Mouse (Mus musculus): ENCODE results near the gene Map4.
"Not testable (repeated sequence)": the region's sequence is repeated elsewhere in the genome, so short reads cannot be mapped to it uniquely, and the experiment has no call there.

The Map4 gene

GRCm38 (mm10) chr9:110071011-110071410, 139.8 kb downstream of the Map4 start:
- DNase-seq, result no peak

GRCm38 (mm10) chr9:110071843-110072242, 140.6 kb downstream of the Map4 start:
- peak; percentile 83 for DNase-seq

DNA sequence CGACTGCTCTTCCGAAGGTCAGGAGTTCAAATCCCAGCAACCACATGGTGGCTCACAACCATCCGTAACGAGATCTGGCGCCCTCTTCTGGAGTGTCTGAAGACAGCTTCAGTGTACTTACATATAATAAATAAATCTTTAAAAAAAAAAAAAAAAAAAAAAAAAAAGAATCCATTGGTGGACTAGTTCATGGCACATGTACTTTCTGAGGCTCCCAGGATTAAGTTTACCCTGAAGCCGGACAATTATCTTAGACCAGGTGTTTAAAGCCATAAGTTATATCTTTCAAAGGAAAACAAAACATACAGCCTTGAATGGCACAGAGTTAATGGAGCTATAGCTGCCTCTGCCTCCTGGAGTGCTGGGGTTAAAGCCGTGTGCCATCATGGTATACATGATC, 145.2 kb downstream of the Map4 start:
- not testable (repeated sequence) for DNase-seq

- no peak for DNase-seq
Observed at GRCm38 (mm10) chr9:110081066-110081465, 149.8 kb downstream of the Map4 start.

GRCm38 (mm10) chr9:110084201-110084964, 153.1 kb downstream of the Map4 start:
- DNase-seq, result peak; percentile 24

DNA sequence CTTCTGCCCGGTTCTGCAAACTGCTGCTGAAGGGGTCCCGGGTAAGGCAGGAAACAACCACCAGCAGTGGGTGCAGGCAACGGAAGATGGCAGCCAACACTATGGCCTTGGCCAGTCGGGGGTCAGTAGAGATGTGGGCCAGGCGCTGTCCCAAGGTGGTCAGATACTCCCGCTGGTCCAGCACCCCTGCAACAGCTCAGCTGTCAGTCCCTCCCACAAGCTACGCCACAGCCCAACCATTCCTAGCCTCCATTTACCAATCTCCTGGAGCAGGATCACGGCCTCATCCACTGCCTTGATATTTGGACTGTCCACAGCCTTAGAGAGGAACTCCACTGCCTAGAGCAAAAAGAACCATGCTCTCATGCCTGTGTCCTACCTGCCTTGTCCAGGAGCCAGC, 154.4 kb downstream of the Map4 start:
- no peak for DNase-seq

DNA sequence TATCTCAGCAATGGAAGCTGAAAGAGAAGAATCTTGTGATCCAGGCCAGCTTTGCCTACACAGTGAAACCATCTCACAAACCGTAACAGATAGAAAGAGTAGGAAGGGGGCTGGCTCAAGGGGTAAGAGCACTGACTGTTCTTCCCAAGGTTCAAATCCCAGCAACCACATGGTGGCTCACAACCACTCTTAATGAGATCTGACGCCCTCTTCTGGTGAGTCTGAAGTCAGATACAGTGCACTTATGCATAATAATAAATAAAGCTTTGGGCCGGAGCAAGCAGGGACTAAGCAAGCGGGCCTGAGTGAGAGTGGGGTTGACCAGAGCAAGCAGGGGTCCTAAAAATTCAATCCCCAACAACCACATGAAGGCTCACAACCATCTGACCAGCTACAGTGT, 162.0 kb downstream of the Map4 start:
- no peak for DNase-seq

GRCm38 (mm10) chr9:110094761-110095160, 163.5 kb downstream of the Map4 start:
- no peak for DNase-seq

DNA sequence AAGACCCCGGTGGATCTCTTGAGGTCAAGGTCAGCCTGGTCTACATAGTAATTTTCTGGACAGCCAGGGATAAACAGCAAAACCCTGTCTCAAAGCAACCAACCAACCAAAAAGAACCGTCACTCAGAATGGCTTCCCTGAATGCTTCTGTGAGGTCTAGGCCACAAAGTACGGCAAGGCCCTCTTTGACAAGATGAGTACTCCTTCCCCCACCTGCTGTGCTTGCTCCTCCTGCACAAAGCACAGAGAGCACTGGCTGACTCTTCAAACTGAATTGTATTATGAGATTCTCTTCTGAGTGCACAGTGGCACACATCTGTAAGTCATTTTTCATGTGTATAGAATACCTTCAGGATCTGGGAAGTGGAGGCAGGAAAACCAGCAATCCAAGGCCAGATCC, 166.5 kb downstream of the Map4 start:
- DNase-seq, result no peak

DNA sequence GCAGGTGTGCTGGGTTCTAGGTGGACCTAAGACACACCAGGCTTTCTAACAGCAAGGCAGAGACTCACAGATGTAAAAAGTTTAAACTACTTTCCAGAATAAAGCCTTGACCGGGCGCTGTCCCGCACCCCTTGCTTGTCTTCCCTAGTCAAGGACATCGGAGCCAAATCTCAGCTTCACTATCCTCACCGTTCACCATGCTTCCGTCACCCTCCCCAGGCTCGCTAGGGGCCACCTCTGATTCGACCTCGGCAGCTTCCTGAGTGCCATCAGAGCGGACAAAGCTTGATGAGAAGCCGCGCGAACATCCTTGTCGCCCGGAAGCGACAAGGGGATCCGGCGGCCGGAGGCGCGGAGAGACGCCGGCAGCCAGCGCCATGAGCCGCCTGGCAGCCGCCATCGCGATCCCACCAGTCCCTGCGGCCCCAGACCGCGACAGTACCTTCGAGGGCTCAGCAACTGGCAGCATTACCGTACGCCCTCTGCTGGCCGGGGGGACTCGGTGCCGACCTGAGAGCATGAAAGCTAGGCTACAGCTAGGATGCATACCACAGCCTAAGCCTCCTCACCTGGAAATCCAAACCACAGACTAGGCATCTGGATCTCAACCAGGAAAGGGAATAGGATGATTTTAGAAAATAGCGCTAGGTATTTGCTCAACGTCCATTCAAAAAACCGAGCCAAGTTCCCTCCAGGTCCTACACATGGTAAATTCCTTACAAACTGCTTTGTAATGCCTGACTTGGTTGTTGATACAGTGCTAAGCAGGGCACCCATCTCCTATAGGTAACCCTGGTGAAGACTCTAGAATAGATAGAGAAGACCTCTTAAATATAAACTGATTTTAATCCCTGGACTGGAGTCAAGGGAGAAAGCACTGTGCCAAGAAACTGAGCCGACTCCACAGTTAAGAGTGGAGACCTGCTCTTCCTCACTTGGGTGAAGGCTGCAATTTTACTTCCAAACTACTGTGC, 169.7 kb downstream of the Map4 start:
- peak; percentile 97 for DNase-seq

GRCm38 (mm10) chr9:110116353-110116976, 185.2 kb downstream of the Map4 start:
- no peak for DNase-seq

GRCm38 (mm10) chr9:110116977-110117778, 185.9 kb downstream of the Map4 start, which contains the start of gene Smarcc1:
Gene Smarcc1, plus strand, starts transcription at chr9:110117708.
- peak; percentile 88 for DNase-seq

- DNase-seq, result no peak
Observed at GRCm38 (mm10) chr9:110117779-110118139, 186.5 kb downstream of the Map4 start, which contains the start of gene Dhx30. Gene Dhx30, minus strand, starts transcription at chr9:110117830.

- DNase-seq, result no peak
Observed at GRCm38 (mm10) chr9:110118249-110118648, 187.0 kb downstream of the Map4 start.

DNA sequence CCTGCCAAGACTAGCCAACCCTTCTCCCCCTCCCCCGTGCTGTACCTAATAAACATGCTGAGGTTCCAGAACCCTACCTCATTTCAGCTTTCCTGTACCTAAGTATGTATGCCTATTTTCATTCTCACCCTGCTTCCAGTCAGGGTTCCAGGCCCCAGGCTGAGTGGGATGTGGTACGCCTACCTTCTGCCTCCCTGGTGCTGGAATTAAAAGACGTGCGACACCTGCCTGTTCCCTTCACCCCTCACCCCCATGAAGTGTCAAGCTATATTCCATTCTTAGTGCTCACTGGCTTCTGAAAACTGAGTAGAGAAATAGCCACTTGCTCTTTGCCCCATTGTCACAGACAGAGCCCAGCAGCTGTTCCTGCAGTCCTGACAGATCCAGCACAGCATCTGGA, 190.2 kb downstream of the Map4 start:
- no peak for DNase-seq

- no peak for DNase-seq
Observed at GRCm38 (mm10) chr9:110123322-110123721, 192.1 kb downstream of the Map4 start.

GRCm38 (mm10) chr9:110124008-110124540, 192.8 kb downstream of the Map4 start:
- not testable (repeated sequence) for DNase-seq

GRCm38 (mm10) chr9:110130896-110131524, 199.8 kb downstream of the Map4 start:
- DNase-seq, result no peak

DNA sequence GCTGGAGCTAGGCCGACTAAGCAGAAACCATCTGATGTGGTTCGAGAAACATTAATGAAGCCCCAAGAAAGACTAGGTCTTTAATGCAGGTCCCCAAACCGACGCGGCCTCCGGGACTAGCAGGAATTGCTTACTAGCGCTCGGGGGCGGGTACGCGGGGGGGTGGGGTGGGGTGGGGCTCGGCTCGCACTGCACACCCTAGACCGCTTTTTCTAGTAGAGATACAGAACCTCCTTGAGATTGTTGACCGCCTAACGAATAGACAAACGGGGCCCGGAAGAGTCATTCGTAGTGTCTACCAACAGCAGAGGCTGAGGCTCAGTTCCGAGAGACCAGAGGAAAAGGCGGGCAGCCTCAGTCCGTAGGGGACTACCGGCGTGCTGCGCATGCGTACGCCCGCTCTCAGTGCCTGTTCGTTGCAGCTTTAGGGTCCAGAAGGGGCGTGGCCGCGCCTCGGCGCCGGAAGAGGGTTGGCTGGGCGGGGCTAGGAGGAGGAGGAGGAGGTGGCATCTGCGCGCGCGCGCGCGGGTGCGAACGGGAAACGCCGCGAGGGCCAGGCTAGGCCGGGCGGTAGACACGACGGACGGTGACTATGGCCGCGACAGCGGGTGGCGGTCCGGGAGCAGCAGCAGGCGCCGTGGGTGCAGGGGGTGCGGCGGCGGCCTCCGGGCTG, 200.4 kb downstream of the Map4 start:
- DNase-seq, result peak; percentile 100

- peak; percentile 49 for DNase-seq
Observed at GRCm38 (mm10) chr9:110132201-110132605, 200.9 kb downstream of the Map4 start.

- no peak for DNase-seq
Observed at GRCm38 (mm10) chr9:110132921-110133320, 201.7 kb downstream of the Map4 start.

Data from right cerebral cortex, postnatal 14 days (tissue).